Mouse (Mus musculus): ENCODE measurements around the gene Gps2.

Gene Gps2

GRCm38 (mm10) chr11:69884663-69885062 is 29.0 kb upstream of the Gps2 start:
- in situ Hi-C loops (cut with MseI, MboI) = no loop called here

GRCm38 (mm10) chr11:69886907-69887635 is 26.6 kb upstream of the Gps2 start:
- in situ Hi-C loops (cut with MseI, MboI) = no loop called here

- in situ Hi-C loops (cut with MseI, MboI) = no loop called here
Observed at GRCm38 (mm10) chr11:69891482-69891881, 22.2 kb upstream of the Gps2 start.

GRCm38 (mm10) chr11:69894671-69895070 is 19.0 kb upstream of the Gps2 start:
- in situ Hi-C loops (cut with MseI, MboI) = no loop called here

- in situ Hi-C loops (cut with MseI, MboI) = no loop called here
Observed at GRCm38 (mm10) chr11:69895291-69895690, 18.4 kb upstream of the Gps2 start, which contains the start of gene Acap1. Gene Acap1 (minus strand): TSS chr11:69895539.

- in situ Hi-C loops (cut with MseI, MboI) = no loop called here
Observed at GRCm38 (mm10) chr11:69899870-69900269, 13.8 kb upstream of the Gps2 start.

- in situ Hi-C loops (cut with MseI, MboI) = no loop called here
Observed at GRCm38 (mm10) chr11:69900471-69901405, 12.9 kb upstream of the Gps2 start, which contains the start of the genes 2810408A11Rik and Neurl4. Gene 2810408A11Rik (minus strand): TSS chr11:69900987. Gene Neurl4 (plus strand): TSS chr11:69901072.

- in situ Hi-C loops (cut with MseI, MboI) = no loop called here
Observed at GRCm38 (mm10) chr11:69901406-69901846, 12.3 kb upstream of the Gps2 start.

GRCm38 (mm10) chr11:69901993-69902392 is 11.7 kb upstream of the Gps2 start:
- in situ Hi-C loops (cut with MseI, MboI) = no loop called here

- in situ Hi-C loops (cut with MseI, MboI) = no loop called here
Observed at GRCm38 (mm10) chr11:69902972-69903371, 10.7 kb upstream of the Gps2 start.

GRCm38 (mm10) chr11:69904311-69904710 is 9.4 kb upstream of the Gps2 start:
- in situ Hi-C loops (cut with MseI, MboI) = no loop called here

- in situ Hi-C loops (cut with MseI, MboI) = no loop called here
Observed at GRCm38 (mm10) chr11:69908645-69909044, 5.0 kb upstream of the Gps2 start.

- in situ Hi-C loops (cut with MseI, MboI) = no loop called here
Observed at GRCm38 (mm10) chr11:69909174-69909573, 4.5 kb upstream of the Gps2 start.

- in situ Hi-C loops (cut with MseI, MboI) = no loop called here
Observed at GRCm38 (mm10) chr11:69910177-69910576, 3.5 kb upstream of the Gps2 start.

GRCm38 (mm10) chr11:69910781-69911560 is 2.7 kb upstream of the Gps2 start:
- in situ Hi-C loops (cut with MseI, MboI) = no loop called here

- in situ Hi-C loops (cut with MseI, MboI) = no loop called here
Observed at GRCm38 (mm10) chr11:69911701-69912100, 2.0 kb upstream of the Gps2 start.

GRCm38 (mm10) chr11:69912716-69913530 is 765 bp upstream of the Gps2 start:
- in situ Hi-C loops (cut with MseI, MboI) = no loop called here

- in situ Hi-C loops (cut with MseI, MboI) = no loop called here
Observed at GRCm38 (mm10) chr11:69914372-69914764, 680 bp downstream of the Gps2 start.

GRCm38 (mm10) chr11:69914917-69915430 is 1.3 kb downstream of the Gps2 start:
- in situ Hi-C loops (cut with MseI, MboI) = no loop called here
